Mouse (Mus musculus): ENCODE results near the gene Fam228b. TPM values are rescaled to one million over a fixed set of nuclear protein-coding genes. Genes with fewer than 3 reads are reported as not detected.

Fam228b gene
- total RNA-seq, 2 experiments from 2014 or later = 4.0 to 5.1 TPM

GRCm38 (mm10) chr12:4694534-4694933 is 74.5 kb downstream of the Fam228b start:
- intact Hi-C loops (cut with DNase I) = no loop called here

GRCm38 (mm10) chr12:4691193-4691592 is 77.9 kb downstream of the Fam228b start:
- DNase-seq = no peak
- intact Hi-C loops (cut with DNase I) = no loop called here

More at GRCm38 (mm10) chr12:4694534-4694933, 74.5 kb downstream of the Fam228b start:
- no peak for DNase-seq

Other genes starting within 250 kb of the Fam228b start
- gene Itsn2, start 176.6 kb downstream of the Fam228b start, total RNA-seq (2021) = 10 to 100 TPM; 49.3 to 50.3 TPM
- gene Gm3625, start 176.3 kb downstream of the Fam228b start, total RNA-seq (2021) = not detected
- under 1 TPM; 0.10 to 0.19 TPM for gene Fam228a, start 30.8 kb downstream of the Fam228b start, total RNA-seq (2021)
- 1 to 10 TPM; 1.6 to 2.0 TPM for gene Pfn4, start 245 bp downstream of the Fam228b start, total RNA-seq (2021)
- gene Sf3b6, start 48.3 kb upstream of the Fam228b start, total RNA-seq (2021) = 10 to 100 TPM; 48.1 to 54.1 TPM
- 1 to 10 TPM; 2.8 to 2.9 TPM for gene Fkbp1b, start 72.3 kb upstream of the Fam228b start, total RNA-seq (2021)
- gene Wdcp, start 74.0 kb upstream of the Fam228b start, total RNA-seq (2021) = 1 to 10 TPM; 8.1 to 9.0 TPM
- gene Mfsd2b, start 105.1 kb upstream of the Fam228b start, total RNA-seq (2021) = under 1 TPM; 0.68 to 0.86 TPM
- 10 to 100 TPM; 52.8 to 55.6 TPM for gene Ubxn2a, start 138.4 kb upstream of the Fam228b start, total RNA-seq (2021)
- gene Atad2b, start 148.1 kb upstream of the Fam228b start, total RNA-seq (2021) = 10 to 100 TPM; 23.7 to 23.8 TPM